Mouse (Mus musculus): ENCODE results near the gene Tnfaip8l2. TPM values are rescaled to one million over a fixed set of nuclear protein-coding genes. Genes with fewer than 3 reads are reported as not detected.
"Not testable (repeated sequence)": the region's sequence is repeated elsewhere in the genome, so short reads cannot be mapped to it uniquely, and the experiment has no call there.

Gene Tnfaip8l2
- polyA plus RNA-seq, 1 experiment, result 79.6 TPM

DNA sequence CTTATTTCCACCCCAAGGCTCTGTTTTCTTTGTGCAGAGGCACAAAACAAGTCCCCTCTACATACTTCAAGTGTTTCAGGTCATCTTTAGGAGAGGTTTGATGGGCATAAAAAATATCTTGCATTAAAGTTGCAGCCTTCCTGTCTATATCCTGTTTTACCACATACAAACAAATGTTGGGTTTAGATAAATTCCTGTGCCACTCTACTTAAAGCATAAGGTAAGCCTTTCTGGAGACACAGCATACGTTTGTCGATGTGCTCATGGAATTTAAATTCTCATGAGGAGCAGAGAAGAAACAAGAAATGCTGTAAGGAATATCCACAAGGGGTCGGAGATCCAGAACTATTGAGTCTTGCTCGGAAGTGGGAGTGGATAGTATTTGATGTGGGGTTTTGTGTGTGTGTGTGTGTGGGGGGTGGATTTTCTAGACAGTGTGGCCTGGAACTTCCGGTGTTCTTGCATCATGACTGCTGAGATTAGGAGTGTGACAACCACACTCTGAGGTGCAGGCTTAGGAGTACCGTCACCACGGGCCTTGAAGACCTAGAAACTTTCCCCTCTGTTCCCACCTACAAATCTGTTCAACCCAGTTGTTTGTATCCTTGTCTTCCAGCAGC is 6.6 kb downstream of the Tnfaip8l2 start:
- peaks cover 11% of the 10 kb centered on the region; the same call in 1 of the 2 replicates for H3K36me3 ChIP-seq (ENCODE audit: control insufficient read depth, insufficient read depth, low read length)
- no peak overlapping the region for H3K4me3 ChIP-seq (ENCODE audit: control insufficient read depth, insufficient read depth, low read length)
- WGBS, result 8% methylated on average over 7 of the region's 7 CpGs
- H3K4me1 ChIP-seq (replicated peaks; ENCODE audit: control insufficient read depth, insufficient read depth, low read length), result peaks cover 34% of the 10 kb centered on the region
- no peaks in the 10 kb centered on the region for H3K27me3 ChIP-seq (ENCODE audit: control insufficient read depth, insufficient read depth, low read length)
- peak; percentile 39 for DNase-seq
- TF ChIP-seq CTCF (IDR thresholded peaks at IDR 0.05; ENCODE audit: borderline replicate concordance, control insufficient read depth, extremely low read depth, insufficient read depth, low read length, poor library complexity) (no peak), POLR2A (IDR thresholded peaks at IDR 0.05; ENCODE audit: control insufficient read depth, extremely low read depth, insufficient read depth, low read length, poor library complexity) (no peak)
- H3K27ac ChIP-seq (ENCODE audit: control insufficient read depth, insufficient read depth, low read length), result peak overlapping the region; percentile 41; the same call in 1 of the 2 replicates

GRCm38 (mm10) chr3:95135023-95135422 is 7.1 kb downstream of the Tnfaip8l2 start:
- H3K4me1 ChIP-seq (replicated peaks; ENCODE audit: control insufficient read depth, insufficient read depth, low read length), result peaks cover 28% of the 10 kb centered on the region
- peak overlapping the region; percentile 45 for H3K4me3 ChIP-seq (ENCODE audit: control insufficient read depth, insufficient read depth, low read length)
- peak overlapping the region; percentile 41; the same call in 1 of the 2 replicates for H3K27ac ChIP-seq (ENCODE audit: control insufficient read depth, insufficient read depth, low read length)
- TF ChIP-seq POLR2A (IDR thresholded peaks at IDR 0.05; ENCODE audit: control insufficient read depth, extremely low read depth, insufficient read depth, low read length, poor library complexity) (no peak), CTCF (IDR thresholded peaks at IDR 0.05; ENCODE audit: borderline replicate concordance, control insufficient read depth, extremely low read depth, insufficient read depth, low read length, poor library complexity) (no peak)
- peaks cover 7% of the 10 kb centered on the region for H3K36me3 ChIP-seq (ENCODE audit: control insufficient read depth, insufficient read depth, low read length)
- WGBS, result 4% methylated on average over 6 of the region's 6 CpGs
- H3K27me3 ChIP-seq (ENCODE audit: control insufficient read depth, insufficient read depth, low read length), result no peaks in the 10 kb centered on the region
- DNase-seq, result peak; percentile 34

- H3K4me3 ChIP-seq (ENCODE audit: control insufficient read depth, insufficient read depth, low read length); H3K27ac ChIP-seq (ENCODE audit: control insufficient read depth, insufficient read depth, low read length); DNase-seq; H3K36me3 ChIP-seq (ENCODE audit: control insufficient read depth, insufficient read depth, low read length); H3K27me3 ChIP-seq (ENCODE audit: control insufficient read depth, insufficient read depth, low read length): not testable (repeated sequence)
- H3K4me1 ChIP-seq (replicated peaks; ENCODE audit: control insufficient read depth, insufficient read depth, low read length), result peaks cover 21% of the 10 kb centered on the region
- WGBS, result no CpG with 5 or more reads among the region's 12 CpGs
These were observed 8.0 kb downstream of the Tnfaip8l2 start for GRCm38 (mm10) chr3:95134133-95134532.

DNA sequence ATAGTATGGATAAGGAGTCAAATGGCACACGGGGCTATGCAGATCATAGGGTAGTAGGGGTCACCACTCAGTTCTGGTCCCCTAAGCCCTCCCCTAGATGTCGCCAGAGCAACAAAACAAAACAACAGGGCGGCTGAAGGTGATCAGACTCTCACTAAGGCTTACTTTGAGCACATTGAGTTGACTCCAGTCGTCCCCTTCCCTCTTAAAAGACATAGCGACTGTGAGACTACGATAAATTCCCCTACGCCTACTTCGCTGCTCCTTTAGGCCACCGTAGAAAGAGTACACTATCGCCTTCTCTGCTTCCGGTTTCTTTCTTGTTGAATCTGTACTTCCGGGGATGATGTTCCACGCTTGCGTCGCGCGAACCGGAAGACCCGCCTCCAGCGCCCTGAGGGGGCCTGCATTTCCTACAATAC is 8.5 kb downstream of the Tnfaip8l2 start, which contains the start of the genes Scnm1 and Lysmd1:
TSS of gene Scnm1 (minus strand) at position 332 of the 422 bp plus-strand sequence.
TSS of gene Lysmd1 (plus strand) at position 409 of the 422 bp plus-strand sequence.
- under 1% methylated on average over 20 of the region's 20 CpGs for WGBS

DNA sequence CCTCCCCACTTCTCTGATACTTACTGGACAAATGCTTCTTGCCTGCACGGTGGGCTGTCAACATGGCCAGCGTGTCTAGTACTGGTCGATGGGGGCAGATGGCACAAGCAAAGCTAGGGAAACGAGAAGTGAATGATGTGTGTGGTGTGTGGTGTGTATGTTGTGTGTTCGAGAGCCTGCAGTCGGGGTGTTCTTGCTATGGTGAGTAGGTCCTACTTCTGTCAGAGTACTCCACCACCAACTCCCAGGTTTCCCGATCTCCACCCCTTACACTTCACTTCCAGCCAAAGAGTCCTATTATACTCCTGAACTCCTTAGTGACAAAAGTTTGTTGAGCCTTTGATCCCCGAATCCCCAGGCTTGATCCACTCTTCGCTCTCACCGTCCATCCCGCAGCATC is 9.0 kb downstream of the Tnfaip8l2 start:
- DNase-seq, result no peak
- no peak overlapping the region for H3K27ac ChIP-seq (ENCODE audit: control insufficient read depth, insufficient read depth, low read length)
- WGBS, result 61% methylated on average over 11 of the region's 11 CpGs
- H3K27me3 ChIP-seq (ENCODE audit: control insufficient read depth, insufficient read depth, low read length), result no peaks in the 10 kb centered on the region
- H3K36me3 ChIP-seq (ENCODE audit: control insufficient read depth, insufficient read depth, low read length), result no peaks in the 10 kb centered on the region; the same call in 1 of the 2 replicates
- peak overlapping the region; percentile 53 for H3K4me3 ChIP-seq (ENCODE audit: control insufficient read depth, insufficient read depth, low read length)
- TF ChIP-seq CTCF (IDR thresholded peaks at IDR 0.05; ENCODE audit: borderline replicate concordance, control insufficient read depth, extremely low read depth, insufficient read depth, low read length, poor library complexity) (no peak), POLR2A (IDR thresholded peaks at IDR 0.05; ENCODE audit: control insufficient read depth, extremely low read depth, insufficient read depth, low read length, poor library complexity) (no peak)
- peaks cover 20% of the 10 kb centered on the region for H3K4me1 ChIP-seq (replicated peaks; ENCODE audit: control insufficient read depth, insufficient read depth, low read length)

More for the DNA sequence above, 8.5 kb downstream of the Tnfaip8l2 start, which contains the start of the genes Scnm1 and Lysmd1:
- H3K4me3 ChIP-seq (ENCODE audit: control insufficient read depth, insufficient read depth, low read length), result peak within 1 kb of the TSS; percentile 53
- no peaks in the 10 kb centered on the region; the same call in 1 of the 2 replicates for H3K36me3 ChIP-seq (ENCODE audit: control insufficient read depth, insufficient read depth, low read length)
- peak within 1 kb of the TSS; percentile 41; the same call in 1 of the 2 replicates for H3K27ac ChIP-seq (ENCODE audit: control insufficient read depth, insufficient read depth, low read length)
- DNase-seq, result peak; percentile 89
- H3K27me3 ChIP-seq (ENCODE audit: control insufficient read depth, insufficient read depth, low read length), result no peaks in the 10 kb centered on the region
- TF ChIP-seq POLR2A (IDR thresholded peaks at IDR 0.05; ENCODE audit: control insufficient read depth, extremely low read depth, insufficient read depth, low read length, poor library complexity) (no peak), CTCF (IDR thresholded peaks at IDR 0.05; ENCODE audit: borderline replicate concordance, control insufficient read depth, extremely low read depth, insufficient read depth, low read length, poor library complexity) (no peak)
- peaks cover 21% of the 10 kb centered on the region for H3K4me1 ChIP-seq (replicated peaks; ENCODE audit: control insufficient read depth, insufficient read depth, low read length)

GRCm38 (mm10) chr3:95132389-95132788 is 9.8 kb downstream of the Tnfaip8l2 start:
- 97% methylated on average over 2 of the region's 2 CpGs for WGBS
- not testable (repeated sequence) for H3K36me3 ChIP-seq (ENCODE audit: control insufficient read depth, insufficient read depth, low read length); H3K4me3 ChIP-seq (ENCODE audit: control insufficient read depth, insufficient read depth, low read length); DNase-seq; H3K27ac ChIP-seq (ENCODE audit: control insufficient read depth, insufficient read depth, low read length); H3K27me3 ChIP-seq (ENCODE audit: control insufficient read depth, insufficient read depth, low read length)
- H3K4me1 ChIP-seq (replicated peaks; ENCODE audit: control insufficient read depth, insufficient read depth, low read length), result peaks cover 16% of the 10 kb centered on the region

- no peak for DNase-seq
- Histone ChIP-seq H3K36me3 (ENCODE audit: control insufficient read depth, insufficient read depth, low read length) (no peaks in the 10 kb centered on the region; the same call in 1 of the 2 replicates), H3K27ac (ENCODE audit: control insufficient read depth, insufficient read depth, low read length) (no peak overlapping the region), H3K27me3 (ENCODE audit: control insufficient read depth, insufficient read depth, low read length) (no peaks in the 10 kb centered on the region), H3K4me1 (replicated peaks; ENCODE audit: control insufficient read depth, insufficient read depth, low read length) (peaks cover 10% of the 10 kb centered on the region), H3K4me3 (ENCODE audit: control insufficient read depth, insufficient read depth, low read length) (no peak overlapping the region)
- TF ChIP-seq CTCF (IDR thresholded peaks at IDR 0.05; ENCODE audit: borderline replicate concordance, control insufficient read depth, extremely low read depth, insufficient read depth, low read length, poor library complexity) (no peak), POLR2A (IDR thresholded peaks at IDR 0.05; ENCODE audit: control insufficient read depth, extremely low read depth, insufficient read depth, low read length, poor library complexity) (no peak)
- 94% methylated on average over 5 of the region's 5 CpGs for WGBS
These were observed 12.1 kb downstream of the Tnfaip8l2 start for GRCm38 (mm10) chr3:95130081-95130480.

All from thymus, adult 2 months (tissue).